Mouse (Mus musculus) kidney, postnatal 14 days (tissue): ENCODE measurements around the gene Armc10.
"Not testable (repeated sequence)": the region's sequence is repeated elsewhere in the genome, so short reads cannot be mapped to it uniquely, and the experiment has no call there.

Experiments
- DNase-seq: peaks from one replicate; pipeline ENCODE4 v3.0.0; 2022; ENCODE audit warnings: mixed read lengths

Armc10 gene

DNA sequence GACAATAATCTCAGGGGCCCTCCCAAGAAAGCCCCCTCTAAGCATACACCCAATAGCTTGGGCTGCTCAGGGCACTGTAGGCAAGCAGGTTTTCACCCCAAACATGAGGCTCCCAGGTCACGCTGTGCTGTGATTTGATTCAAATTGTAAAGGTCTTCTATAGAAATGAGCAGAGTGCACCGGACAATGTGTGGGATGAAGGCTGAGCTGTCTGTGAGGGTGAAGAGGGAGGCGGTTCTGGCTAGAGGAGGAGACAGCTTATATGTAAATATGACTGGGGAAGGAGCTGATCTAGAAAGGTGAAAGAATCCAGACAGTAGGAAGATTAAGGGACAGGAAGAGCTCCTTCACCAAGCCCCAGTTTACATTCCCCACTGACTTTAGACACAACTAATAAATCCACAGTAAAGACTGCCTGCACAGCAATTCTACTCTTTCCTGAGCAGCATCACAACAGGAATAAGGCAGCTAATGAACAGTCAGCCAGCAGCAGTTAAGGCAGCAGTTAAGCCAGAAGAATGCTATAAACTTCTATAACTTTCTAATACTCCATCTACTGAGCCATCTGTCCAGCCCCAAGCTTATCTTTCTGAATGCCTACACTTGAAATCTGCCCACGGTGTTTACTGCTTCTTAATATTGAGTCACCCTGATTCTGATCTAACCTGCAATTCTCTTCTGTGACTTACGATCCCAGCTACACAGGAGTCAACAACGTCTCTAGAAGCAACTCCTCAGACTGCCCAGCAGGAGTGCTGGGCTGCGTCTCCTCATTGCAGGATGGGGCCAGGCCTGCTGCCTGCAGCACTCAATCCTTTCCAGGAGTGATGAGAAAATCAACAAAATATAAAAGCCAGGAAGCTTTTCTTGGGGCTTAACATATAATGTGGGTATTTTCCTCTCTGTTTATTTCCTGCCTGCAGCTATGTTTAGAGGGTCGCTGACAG lies 21.9 kb downstream of the Armc10 start:
- no peak for DNase-seq

DNA sequence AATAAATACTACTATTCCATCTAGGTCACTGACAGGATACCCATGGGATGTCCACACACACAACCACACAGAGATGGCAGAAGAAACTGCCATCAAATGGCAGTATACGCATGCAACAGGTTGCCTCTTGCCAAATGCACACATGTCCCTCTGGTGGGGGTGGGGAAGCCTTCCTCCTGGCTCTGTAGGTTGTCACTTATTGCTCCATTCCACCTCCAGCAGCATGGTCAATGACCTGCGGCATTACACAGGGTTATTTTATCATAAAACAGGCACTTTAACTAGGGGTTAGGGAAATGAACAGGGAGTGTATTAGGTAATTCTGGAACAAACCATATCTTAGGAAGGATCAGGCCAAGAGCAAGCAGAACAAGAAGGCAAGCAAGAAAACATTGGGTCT lies 23.7 kb downstream of the Armc10 start:
- no peak for DNase-seq

GRCm38 (mm10) chr5:21672812-21673635 lies 27.4 kb downstream of the Armc10 start:
- no peak for DNase-seq

GRCm38 (mm10) chr5:21673742-21674141 lies 28.1 kb downstream of the Armc10 start:
- DNase-seq, result no peak

- DNase-seq, result no peak
Measured at GRCm38 (mm10) chr5:21675019-21675418, 29.4 kb downstream of the Armc10 start.

GRCm38 (mm10) chr5:21675494-21675893 lies 29.9 kb downstream of the Armc10 start:
- no peak for DNase-seq

DNA sequence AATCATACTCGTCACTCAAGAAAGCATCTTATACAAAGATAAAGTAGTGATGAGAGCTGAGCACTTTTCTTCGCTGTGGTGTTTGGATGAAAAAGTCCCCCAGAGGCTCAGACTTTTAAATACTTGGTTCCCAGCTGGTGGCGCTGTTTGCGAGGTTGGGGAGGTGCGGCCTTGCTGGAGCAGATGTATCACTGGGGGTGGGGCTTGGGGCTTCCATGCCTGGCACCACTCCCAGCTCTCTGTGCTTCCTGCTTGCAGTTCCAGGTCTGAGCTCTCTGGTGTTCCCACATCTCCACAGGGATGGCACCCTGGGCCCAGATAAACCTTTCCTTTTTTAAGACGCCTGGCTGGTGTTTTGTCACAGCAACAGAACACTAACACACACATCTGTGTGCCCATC lies 32.3 kb downstream of the Armc10 start:
- DNase-seq, result no peak

GRCm38 (mm10) chr5:21678363-21678762 lies 32.8 kb downstream of the Armc10 start:
- no peak for DNase-seq

GRCm38 (mm10) chr5:21680029-21680428 lies 34.4 kb downstream of the Armc10 start:
- no peak for DNase-seq

- DNase-seq, result no peak
Measured at GRCm38 (mm10) chr5:21680940-21681339, 35.3 kb downstream of the Armc10 start.

DNA sequence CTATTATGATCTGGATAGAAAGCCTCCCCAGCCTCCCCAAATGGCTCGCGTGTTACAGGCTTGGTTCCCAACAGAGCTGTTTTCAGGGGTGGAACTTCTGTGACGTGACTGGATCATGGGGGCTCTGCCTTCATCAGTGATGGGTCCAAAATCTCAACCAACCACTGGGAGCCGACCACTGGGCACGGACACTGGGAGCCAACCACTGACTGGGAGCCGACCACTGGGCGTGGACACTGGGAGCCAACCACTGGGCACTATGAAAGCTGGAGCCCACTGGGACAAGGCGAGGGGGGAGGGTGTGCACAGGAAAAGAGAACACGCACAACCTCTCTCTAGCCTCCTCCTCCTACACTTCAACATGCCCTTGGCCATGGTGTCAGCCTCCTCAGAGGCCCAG lies 38.2 kb downstream of the Armc10 start:
- DNase-seq, result no peak

GRCm38 (mm10) chr5:21685001-21685400 lies 39.4 kb downstream of the Armc10 start:
- DNase-seq, result no peak

DNA sequence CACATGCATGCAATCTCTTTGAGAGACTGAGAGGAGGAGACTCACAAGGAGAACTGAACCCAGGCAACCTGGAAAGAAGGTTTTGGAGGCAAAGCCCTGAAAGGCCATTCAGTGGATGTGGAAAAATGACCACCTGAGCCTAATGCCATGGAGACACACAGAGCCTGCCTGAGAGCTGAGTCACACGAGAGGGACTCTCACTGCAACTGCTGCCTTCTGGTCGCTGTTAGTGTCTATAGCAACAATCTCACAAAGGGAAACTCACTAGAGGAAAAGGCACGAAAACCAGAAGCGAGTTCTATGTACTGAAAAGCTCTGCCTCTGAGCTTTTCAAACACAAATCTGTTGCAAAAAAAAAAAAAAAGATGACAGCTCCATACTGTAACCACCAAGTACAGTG lies 41.4 kb downstream of the Armc10 start:
- no peak for DNase-seq

GRCm38 (mm10) chr5:21692230-21692629 lies 46.6 kb downstream of the Armc10 start:
- no peak for DNase-seq

- DNase-seq, result peak; percentile 39
Measured at GRCm38 (mm10) chr5:21693372-21693870, 47.8 kb downstream of the Armc10 start.

GRCm38 (mm10) chr5:21694854-21695490 lies 49.4 kb downstream of the Armc10 start:
- no peak for DNase-seq

GRCm38 (mm10) chr5:21699555-21699954 lies 53.9 kb downstream of the Armc10 start:
- not testable (repeated sequence) for DNase-seq

DNA sequence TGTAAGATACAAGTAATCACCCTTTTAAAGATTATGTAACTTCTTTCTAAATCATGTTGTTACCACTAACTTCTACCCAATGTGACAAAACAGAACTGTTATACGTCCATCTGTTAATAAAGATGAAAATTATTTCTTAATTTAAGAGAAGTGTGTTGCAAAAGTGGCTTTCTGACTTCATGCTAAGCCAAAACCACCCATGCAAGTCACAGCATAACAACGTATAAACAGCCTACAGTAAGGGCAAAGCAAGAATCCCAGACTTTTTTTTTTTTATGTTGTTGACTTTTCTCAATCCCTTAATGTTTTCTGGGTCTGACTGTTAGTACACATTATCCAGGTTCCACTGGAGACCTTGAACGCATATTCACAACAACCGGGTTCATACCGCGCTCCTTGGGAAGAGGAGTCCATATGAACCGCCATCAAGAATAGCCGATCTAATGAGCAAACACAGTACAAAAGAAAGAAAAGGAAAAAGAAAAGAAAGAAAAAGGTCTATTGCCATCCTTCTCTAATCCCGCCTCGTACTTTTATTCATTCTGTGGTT lies 54.7 kb downstream of the Armc10 start:
- no peak for DNase-seq

DNA sequence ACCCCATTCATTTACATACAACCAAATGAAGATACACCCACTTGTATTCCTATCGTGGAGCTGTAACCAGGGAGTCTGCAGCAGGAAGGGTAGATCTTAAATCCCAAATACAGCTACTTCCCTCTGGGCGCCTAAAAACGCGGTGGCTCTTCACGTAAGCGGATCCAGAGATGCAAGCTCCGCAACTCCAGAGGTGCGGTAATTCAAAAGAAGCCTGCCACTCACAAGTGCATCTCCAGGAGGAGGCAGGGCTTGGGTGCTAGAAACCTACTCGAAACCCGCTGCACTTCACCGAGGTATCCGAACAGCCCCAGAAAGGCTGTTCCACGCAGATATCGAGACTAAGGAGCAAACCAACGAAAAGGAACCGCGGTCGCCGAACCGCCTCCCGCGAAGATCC lies 55.3 kb downstream of the Armc10 start:
- no peak for DNase-seq

DNA sequence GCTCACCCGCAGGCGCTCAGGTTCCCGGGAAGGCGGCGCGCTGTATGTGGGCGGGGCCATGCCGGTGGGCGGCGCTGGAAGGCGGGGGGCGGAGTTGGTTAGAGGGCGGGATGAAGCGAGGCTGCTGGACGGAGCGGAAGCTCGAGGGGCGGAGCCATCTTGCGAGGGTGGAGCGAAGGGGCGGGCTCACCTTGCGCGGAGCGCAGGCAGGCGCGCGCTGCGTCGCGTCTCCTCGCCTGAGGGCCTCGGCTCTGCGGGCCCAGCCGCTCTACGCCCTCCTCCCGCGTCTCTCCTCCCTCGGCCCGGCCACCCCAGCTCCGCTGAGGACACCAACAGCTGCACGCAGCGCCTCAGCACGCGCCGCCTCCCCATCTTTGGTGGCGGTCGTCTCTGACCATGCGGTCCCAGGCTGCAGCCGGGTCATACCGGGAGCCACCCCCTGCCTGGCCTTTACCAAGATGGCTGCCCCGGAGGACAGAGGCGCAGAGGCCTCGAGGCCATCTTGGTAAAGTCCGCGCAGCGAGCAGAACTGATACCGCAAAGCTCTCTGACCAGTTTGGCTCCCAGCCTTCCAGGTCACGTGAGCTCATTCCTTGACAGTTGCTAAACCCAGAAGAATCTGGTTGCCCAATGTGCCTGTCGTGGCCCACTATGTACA lies 55.9 kb downstream of the Armc10 start, which contains the start of gene Napepld:
Gene Napepld, minus strand, starts transcription at position 46 of the 658 bp plus-strand sequence.
- peak; percentile 99 for DNase-seq

GRCm38 (mm10) chr5:21702009-21702364 lies 56.4 kb downstream of the Armc10 start:
- DNase-seq, result no peak

- DNase-seq, result no peak
Measured at GRCm38 (mm10) chr5:21702873-21703475, 57.4 kb downstream of the Armc10 start.
